Mouse (Mus musculus): ENCODE measurements at regions not wholly inside any gene's neighbourhood (a gene's known extent, or its start where the extent isn't known, plus 50 kb on each side); places are given as distances from the start of the nearest gene placed in this dataset.

- DNase-seq (ENCODE audit: low spot score) = no peak
These were observed 144.5 kb upstream of the Irx5 start for GRCm38 (mm10) chr8:92212786-92213535.

GRCm38 (mm10) chr8:92209081-92209480 is 148.3 kb upstream of the Irx5 start:
- no peak for DNase-seq (ENCODE audit: low spot score)

DNA sequence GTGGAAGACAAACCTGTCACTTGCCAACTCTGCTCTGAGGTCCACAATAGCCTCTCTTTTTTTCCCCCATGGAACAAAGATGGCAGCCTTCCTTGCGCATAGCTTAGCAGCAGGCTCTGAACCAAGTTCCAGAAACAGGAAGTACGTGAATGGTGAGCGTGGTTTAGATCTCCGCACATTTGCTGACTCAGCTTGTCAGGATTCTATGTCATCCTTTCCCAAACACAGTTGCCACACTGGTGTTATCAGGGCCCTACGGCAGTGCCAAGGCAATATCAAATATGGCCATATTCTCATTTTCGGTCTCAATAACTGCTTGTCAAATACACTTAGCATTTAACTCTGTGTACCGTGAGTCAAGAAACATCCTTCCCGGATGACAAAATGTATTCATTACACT is 161.8 kb upstream of the Irx5 start:
- no peak for DNase-seq (ENCODE audit: low spot score)

GRCm38 (mm10) chr8:92194065-92194464 is 163.4 kb upstream of the Irx5 start:
- DNase-seq (ENCODE audit: low spot score) = no peak

DNA sequence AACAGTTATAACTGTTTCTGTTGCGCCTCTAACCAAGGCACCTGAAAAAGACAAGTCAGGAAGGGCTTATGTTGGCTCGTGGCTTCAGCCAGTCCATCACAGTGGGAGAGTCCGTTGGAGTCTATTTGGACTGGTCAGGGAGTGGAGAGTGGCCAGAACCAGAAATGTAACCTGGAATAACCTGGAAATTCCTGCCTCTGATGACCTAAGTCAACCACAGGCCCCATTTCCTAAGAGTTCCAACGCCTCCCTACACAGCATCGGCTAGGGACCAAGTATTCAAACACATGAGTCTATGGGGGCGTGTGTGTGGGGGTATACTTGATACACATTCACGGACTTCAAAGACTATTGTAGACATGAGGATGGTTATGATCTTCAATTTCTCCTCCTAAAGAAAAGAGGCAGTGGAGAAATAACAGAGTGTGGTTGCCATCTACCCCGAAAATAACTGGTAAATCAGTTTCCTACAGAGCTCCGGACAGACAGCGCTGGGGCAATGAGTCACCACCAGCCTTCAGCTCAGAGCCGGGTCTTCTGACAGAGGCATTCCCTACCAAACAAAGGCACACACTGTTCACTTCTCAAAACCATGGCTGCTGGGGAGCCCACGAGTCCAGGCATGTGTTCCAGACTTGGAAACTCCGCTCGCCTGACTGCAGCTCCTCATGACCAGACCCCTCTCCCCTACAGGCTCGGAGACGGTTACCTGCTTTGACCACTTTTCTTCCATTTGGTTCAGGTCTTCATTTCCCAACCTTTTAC is 167.0 kb upstream of the Irx5 start:
- no peak for DNase-seq (ENCODE audit: low spot score)

- DNase-seq (ENCODE audit: low spot score) = no peak
These were observed 174.1 kb upstream of the Irx5 start for GRCm38 (mm10) chr8:92183331-92183730.

DNA sequence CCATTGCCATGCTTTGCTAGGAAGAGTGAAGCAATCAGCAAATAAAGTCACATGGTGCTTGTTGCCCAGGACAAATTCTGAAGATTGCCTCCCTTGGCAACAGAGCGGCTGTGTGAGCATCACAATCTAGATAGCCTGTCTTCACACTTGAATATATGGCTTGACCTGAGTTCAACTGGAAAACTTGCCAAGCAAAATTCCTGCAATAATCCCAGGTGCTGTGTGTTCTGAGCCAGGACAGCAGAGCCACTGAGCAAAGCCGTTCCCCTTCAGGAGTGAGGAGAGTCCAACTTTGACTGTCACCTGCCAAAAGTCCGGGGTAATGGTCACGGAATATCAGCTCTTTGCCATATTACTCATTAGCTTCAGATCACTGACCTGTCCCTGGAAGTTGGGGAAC is 176.8 kb upstream of the Irx5 start:
- no peak for DNase-seq (ENCODE audit: low spot score)

- DNase-seq (ENCODE audit: low spot score) = no peak
These were observed 178.1 kb upstream of the Irx5 start for GRCm38 (mm10) chr8:92179327-92179726.

- no peak for DNase-seq (ENCODE audit: low spot score)
These were observed 181.3 kb upstream of the Irx5 start for GRCm38 (mm10) chr8:92176101-92176500.

DNA sequence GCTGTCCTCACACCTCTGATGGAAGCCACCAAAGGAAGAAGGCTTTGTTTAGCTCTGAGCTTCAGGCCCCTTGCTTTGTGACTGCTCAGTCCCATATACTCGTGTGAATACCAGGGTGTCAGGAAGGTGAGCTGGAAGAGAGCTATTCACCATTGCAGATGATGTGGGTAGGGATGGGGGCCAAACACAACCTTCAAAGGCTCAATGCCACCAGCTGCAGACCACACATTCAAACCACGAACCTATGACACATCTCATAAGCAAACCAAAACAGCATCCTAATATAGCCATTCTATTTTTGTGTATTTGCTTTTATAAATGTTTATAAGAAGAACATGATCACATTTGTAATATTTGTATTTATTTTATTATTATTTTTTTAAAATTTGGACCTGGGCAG is 183.3 kb upstream of the Irx5 start:
- no peak for DNase-seq (ENCODE audit: low spot score)

DNA sequence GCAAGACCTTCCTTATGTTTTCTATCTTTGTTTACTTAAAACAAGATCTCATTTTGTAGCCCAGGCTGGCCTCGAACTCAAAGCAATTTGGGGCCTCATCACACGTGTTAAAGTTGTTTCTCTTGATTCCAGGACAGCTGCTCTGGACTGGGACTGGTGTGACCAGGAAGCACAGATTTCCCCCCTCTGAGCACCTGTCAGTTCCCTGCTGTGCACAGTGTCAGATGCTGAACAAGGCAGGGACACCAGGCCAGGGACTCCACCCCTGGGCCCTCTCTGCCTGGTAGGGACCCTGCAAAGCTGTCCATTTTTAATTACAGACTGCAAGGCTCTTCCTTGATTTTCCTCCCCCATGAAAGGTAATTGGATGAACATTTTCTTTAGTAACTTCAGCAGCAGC is 185.8 kb upstream of the Irx5 start:
- no peak for DNase-seq (ENCODE audit: low spot score)

DNA sequence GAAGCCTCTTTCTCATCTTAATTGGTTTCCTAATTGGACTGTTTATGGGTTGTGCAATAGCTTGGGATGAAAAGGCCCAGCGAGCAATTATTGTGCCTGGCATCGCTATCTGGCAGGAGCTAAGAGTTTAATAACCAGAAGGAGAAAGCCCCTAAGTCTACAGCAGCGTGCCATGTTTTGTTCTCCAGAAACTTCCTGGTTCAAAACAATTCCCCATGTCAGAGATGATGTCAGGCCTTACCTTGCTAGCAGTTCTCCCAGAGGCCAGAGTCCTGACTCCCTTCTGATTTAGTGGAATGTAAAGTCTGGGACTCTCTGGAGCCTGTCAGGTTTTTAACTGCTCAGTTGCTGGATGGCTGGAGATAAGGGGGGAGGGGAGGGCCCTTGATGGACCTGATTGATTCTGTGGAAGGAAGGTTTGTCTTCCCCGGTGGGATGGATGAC is 190.1 kb upstream of the Irx5 start:
- no peak for DNase-seq (ENCODE audit: low spot score)

GRCm38 (mm10) chr8:92165306-92165705 is 192.1 kb upstream of the Irx5 start:
- DNase-seq (ENCODE audit: low spot score) = no peak

DNA sequence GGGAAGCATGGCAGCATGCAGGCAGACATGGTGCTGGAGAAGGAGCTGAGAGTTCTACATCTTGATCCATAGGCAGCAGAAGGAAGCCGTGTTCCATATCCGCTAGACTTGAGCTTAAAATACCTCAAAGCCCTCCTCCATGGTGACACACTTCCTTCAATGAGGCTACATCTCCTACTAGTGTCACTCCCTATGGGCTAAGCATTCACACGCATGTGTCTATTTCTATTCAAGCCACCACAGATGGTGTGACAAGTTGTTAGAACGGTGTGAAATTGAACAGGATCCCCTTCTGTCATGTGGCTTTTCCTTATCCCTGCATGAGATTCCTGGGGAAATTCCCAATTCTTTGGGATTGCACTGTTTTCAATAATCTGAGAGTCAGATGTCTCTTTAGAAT is 192.9 kb upstream of the Irx5 start:
- DNase-seq (ENCODE audit: low spot score) = no peak

DNA sequence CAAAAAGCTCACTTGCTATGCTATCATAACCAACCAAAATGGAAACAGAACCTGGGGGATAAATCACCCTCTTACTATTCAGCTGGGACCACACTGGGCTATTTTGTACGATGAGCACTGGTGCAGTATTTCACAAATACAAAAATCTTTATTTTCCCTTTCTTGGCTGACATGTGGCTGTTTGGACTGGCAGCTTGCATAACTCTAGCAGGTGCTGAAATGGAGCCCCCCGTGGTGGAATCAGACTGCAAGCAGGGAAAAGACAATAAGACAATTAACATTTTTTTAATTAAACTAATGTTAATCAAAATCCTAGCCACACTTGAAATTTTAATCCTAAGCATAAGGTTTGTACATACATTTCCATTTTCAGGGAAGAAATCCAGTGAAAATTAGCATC is 196.4 kb upstream of the Irx5 start:
- DNase-seq (ENCODE audit: low spot score) = no peak

GRCm38 (mm10) chr8:92158219-92158618 is 199.2 kb upstream of the Irx5 start:
- no peak for DNase-seq (ENCODE audit: low spot score)

GRCm38 (mm10) chr8:92152478-92152877 is 204.9 kb upstream of the Irx5 start:
- DNase-seq (ENCODE audit: low spot score) = no peak

DNA sequence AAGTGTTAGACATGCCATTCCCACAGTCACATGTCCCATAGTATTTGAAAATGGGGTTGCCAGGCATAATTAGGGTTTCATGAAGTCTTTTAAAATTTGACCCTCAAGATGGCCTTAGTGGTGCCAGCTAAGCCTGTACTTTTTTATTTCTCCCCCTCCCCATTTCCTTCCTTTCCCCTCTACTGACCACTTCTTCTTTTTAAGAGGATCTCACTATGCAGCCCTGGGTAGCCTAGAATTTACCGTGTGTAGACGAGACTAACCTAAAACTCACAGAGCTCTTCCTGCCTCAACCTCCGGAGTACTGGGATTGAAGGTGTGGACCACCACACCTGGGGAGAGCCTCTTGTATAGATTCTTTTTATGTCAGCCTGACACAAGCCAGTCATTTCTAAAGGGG is 209.8 kb upstream of the Irx5 start:
- DNase-seq (ENCODE audit: low spot score) = no peak

DNA sequence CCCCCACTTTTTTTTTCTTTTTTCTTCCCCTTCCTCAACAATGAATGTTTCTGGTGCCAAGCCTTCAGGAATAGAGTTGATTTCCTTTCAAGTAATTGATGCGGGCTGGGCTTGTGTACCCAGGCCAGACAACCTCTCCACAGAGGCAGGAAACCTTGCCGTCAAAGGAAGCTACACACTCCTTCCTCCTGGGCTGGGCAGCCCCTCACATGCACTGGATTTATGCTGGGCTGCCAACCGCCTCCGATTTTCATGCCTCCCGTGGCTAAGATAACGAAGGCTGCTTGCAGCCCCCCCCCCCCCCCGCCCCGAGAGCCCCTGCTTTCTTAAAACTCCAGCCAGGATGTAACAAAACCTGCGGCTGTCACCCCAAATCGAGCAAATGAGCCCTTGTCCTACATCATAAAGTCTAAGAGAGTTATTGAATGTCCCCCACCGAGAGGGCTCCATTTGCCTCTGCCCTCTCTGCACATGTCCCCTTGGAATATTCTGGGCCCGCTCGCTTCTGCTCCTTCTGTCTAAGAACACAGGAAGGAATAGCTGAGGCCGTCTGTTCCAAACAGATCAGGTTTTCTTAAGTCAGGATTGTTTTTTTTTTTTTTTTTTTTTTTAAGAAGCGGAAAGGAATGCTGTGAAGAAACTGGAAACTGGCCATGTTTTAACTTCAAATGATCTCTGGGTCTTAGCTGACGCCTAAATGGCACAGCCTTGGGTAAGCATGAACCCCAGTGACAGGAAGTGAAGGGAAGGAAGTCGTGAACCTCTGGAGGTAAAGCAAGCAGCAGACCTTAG is 220.1 kb upstream of the Irx5 start:
- DNase-seq (ENCODE audit: low spot score) = no peak

DNA sequence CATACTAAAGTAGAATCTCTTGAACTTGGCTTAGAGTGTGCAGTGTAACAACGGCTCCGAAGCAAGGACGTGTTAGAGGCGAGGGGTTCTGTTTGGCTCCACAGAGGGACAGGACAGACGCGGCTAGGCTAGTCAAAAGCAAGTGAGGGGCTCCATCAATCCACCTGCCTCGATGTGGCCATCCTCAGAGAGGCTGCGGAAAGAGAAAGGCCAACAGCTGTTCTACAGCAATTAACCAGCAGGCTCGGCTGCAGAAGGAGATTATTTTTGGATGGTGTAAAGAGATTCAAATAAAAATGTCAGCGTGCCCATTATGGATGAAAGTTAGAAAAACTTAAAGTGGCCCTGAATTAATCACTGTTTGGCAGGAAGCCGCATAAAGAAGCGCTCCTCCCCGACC is 221.0 kb upstream of the Irx5 start:
- DNase-seq (ENCODE audit: low spot score) = no peak

GRCm38 (mm10) chr8:92134434-92134833 is 223.0 kb upstream of the Irx5 start:
- DNase-seq (ENCODE audit: low spot score) = no peak

GRCm38 (mm10) chr8:92133484-92134406 is 223.7 kb upstream of the Irx5 start:
- DNase-seq (ENCODE audit: low spot score) = no peak

Measured in ovary, adult 18-20 months (tissue).